Mouse (Mus musculus) ES-Bruce4 (cell line): ENCODE results near the gene Ccnj.

Experiments
- CTCF ChIP-seq: IDR thresholded peaks from one replicate; pipeline ENCODE4 v1.8.1; 2011; ENCODE audit warnings: low read depth, low read length
- POLR2A ChIP-seq: IDR thresholded peaks from one replicate; pipeline ENCODE4 v1.8.1; 2011; ENCODE audit warnings: low read length; ENCODE audit not compliant: insufficient read depth

DNA sequence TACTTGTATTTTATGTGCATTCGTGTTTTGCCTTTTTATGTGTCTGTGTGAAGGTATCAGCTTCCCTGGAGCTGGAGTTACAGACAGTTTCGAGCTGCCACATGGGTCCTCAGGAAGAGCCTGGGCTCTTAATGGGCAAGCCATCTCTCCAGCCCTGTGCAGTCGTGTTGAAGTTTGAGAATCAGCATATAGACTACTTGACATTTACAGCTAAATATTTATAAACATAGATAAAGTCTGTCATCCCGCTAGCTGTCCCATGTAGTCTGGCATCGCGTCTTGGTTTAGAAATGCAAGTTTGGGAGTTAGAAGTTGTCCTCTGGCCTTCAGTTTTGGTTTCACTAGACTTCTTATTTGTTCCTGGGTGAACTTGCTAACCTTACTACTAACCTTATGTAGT, 10.0 kb downstream of the Ccnj start:
- no peak for TF ChIP-seq POLR2A
- TF ChIP-seq CTCF: no peak
